Mouse (Mus musculus) embryonic facial prominence, embryonic 14.5 days (tissue): ENCODE measurements around the gene Shoc2. TPM values are rescaled to one million over a fixed set of nuclear protein-coding genes. Genes with fewer than 3 reads are reported as not detected.
A peak's percentile ranks its signal among the peaks of the same experiment; 100 is the strongest.
"Not testable (repeated sequence)": the region's sequence is repeated elsewhere in the genome, so short reads cannot be mapped to it uniquely, and the experiment has no call there.

Experiments used
- ATAC-seq: fragments of 200-750 bp; cut with Nextera tagmentation; 2 replicates; pipeline ENCODE4 v1.8.0; 2017; ENCODE audit warnings: low read depth, moderate number of reproducible peaks, moderate TSS enrichment
- DNase-seq: peaks from one replicate; pipeline ENCODE4 v3.0.0-alpha.2; 2015; ENCODE audit warnings: low spot score
- H3K27ac ChIP-seq: fragments of 300-500 bp; sonication (generic); replicated peaks from 2 replicates; pipeline ENCODE4 v1.5.1; 2014; ENCODE audit warnings: low read depth, mild to moderate bottlenecking, low read length, moderate library complexity
- H3K27me3 ChIP-seq: fragments of 300-500 bp; sonication (generic); replicated peaks from 2 replicates; pipeline ENCODE4 v1.6.1; 2014; ENCODE audit warnings: low read length; ENCODE audit not compliant: control insufficient read depth, insufficient read depth
- H3K36me3 ChIP-seq: fragments of 300-500 bp; sonication (generic); 2 replicates; pipeline ENCODE4 v1.6.1; 2014; ENCODE audit warnings: low read length, mixed read lengths; ENCODE audit not compliant: control insufficient read depth, insufficient read depth
- H3K4me1 ChIP-seq: fragments of 300-500 bp; sonication (generic); 2 replicates; pipeline ENCODE4 v1.6.1; 2014; ENCODE audit warnings: antibody characterized with exemption, low read length; ENCODE audit not compliant: control insufficient read depth, insufficient read depth
- H3K4me2 ChIP-seq: fragments of 300-500 bp; sonication (generic); 2 replicates; pipeline ENCODE4 v1.6.1; 2014; ENCODE audit warnings: low read depth, mild to moderate bottlenecking, low read length, moderate library complexity, mixed read lengths
- H3K4me3 ChIP-seq: fragments of 300-500 bp; sonication (generic); 2 replicates; pipeline ENCODE4 v1.5.1; 2014; ENCODE audit warnings: low read depth, mild to moderate bottlenecking, low read length
- H3K9ac ChIP-seq: fragments of 300-500 bp; sonication (generic); 2 replicates; pipeline ENCODE4 v1.6.1; 2014; ENCODE audit warnings: low read depth, mild to moderate bottlenecking, low read length, moderate library complexity, mixed read lengths
- H3K9me3 ChIP-seq: fragments of 300-500 bp; sonication (generic); 2 replicates; pipeline ENCODE4 v1.6.1; 2016; ENCODE audit warnings: low read length; ENCODE audit not compliant: control insufficient read depth
- WGBS: fragments of 180-500 bp; shearing (Covaris S2); extraction: QIAGEN DNeasy Blood & Tissue Kit; methylation state at CpG from one replicate; pipeline ENCODE4 v1.1.7; 2014; 5-methylcytosine and 5-hydroxymethylcytosine counted together
- polyA plus RNA-seq: library from polyadenylated mRNA; unstranded; fragments of >200 nt; fragmentation: Nextera tagmentation; extraction: Ambion mirVana; gene quantifications from 2 replicates; pipeline ENCODE4 v1.2.1, GENCODE M21; 2014

The Shoc2 gene
- polyA plus RNA-seq, 1 experiment from 2014 or later = 48.1 TPM

DNA sequence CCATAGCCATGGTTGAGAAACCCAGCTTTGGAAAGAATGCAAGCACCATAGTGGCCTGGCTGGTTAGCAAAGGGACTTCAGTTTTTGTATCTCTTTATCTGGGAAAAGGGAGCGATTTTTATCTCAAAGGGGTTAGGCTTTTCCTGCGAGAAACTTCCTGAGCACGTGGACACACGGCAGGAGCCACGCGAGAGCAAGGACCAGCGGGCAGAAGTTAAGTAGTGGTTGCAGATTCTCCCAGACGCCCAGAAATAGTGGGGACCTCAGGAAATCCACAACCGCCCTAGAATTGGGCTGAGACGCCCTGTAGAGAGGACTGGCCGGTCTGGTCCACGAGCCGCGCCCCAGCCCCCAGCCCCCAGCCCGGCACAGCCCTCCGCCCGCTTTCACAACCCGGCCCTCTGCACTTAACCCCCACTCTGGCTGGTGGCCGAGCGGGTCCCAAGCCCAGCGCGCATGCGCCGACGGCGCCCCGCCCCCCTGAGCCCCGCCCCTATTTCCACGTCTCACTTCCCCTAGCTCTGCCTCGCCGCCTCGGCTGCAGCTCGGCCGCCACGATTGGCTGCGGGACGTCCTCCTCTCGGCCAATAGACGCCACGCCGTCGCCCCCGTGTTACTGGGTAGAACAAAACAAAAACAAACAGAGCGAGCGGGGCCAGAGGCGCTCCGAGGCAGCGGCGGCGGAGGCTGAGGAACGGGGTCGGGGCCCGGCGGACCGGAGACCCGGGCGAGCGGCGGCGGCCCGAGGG lies 41.2 kb upstream of the Shoc2 start:
- Histone ChIP-seq H3K27ac (peak overlapping the region; percentile 96), H3K4me3 (peak overlapping the region; percentile 96), H3K9ac (peak overlapping the region; percentile 96), H3K4me1 (peaks cover 37% of the 10 kb centered on the region), H3K27me3 (no peaks in the 10 kb centered on the region), H3K9me3 (no peaks in the 10 kb centered on the region), H3K36me3 (0 out of 2 replicates have a peak, but pooled peaks cover under 1% of the 10 kb centered on the region), H3K4me2 (peak overlapping the region; percentile 71)
- ATAC-seq (peak; percentile 98), DNase-seq (peak; percentile 99)
- under 1% methylated on average over 25 of the region's 61 CpGs for WGBS

DNA sequence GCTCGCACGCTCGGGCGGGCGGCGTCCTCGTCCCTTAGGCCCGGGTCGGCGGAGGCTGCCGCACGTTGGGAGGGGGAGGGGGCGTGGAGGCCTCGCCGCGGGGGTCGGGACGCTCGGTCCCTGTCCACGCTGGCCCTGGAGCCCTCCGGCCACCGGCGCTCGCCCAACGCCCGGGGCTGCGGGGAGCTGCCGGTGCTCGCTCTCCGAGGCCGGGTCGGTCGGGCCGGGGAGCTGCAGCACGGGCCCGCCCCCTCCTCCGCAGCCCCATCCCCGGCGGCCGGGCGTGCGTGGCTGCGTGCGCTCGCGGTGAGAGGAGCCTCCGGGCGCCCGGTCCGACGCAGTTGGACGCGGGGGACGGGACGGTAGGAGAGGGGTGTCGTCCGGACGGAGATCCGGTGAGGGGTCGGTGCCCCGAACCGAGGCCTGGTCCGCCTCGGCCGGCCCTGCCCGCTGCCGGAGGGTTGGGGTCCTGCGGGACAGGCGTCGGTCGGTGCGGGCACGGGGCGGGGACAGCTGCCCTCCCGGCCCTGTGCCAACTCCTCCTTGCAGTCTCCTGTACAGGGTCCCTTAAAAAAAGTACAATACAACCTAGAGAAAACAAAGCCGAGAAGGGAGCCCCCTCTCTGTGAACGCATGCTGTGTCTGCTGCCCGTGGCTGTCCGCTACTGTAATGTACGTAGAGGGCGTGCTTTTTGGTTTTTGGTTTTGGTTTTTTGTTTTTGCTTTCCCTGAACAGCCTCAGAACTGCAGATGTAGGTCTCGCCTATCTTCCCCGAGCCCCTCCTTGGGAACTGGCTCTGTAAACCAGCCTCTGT lies 40.4 kb upstream of the Shoc2 start:
- ATAC-seq (peak; percentile 66), DNase-seq (peak; percentile 86)
- peak overlapping the region; percentile 96 for H3K4me3 ChIP-seq
- no peaks in the 10 kb centered on the region for H3K27me3 ChIP-seq
- under 1% methylated on average over 24 of the region's 83 CpGs for WGBS
- peak overlapping the region; percentile 96 for H3K9ac ChIP-seq
- H3K9me3 ChIP-seq = no peaks in the 10 kb centered on the region
- H3K4me2 ChIP-seq = peak overlapping the region; percentile 71
- H3K27ac ChIP-seq = peak overlapping the region; percentile 96
- H3K36me3 ChIP-seq = 0 out of 2 replicates have a peak, but pooled peaks cover 4% of the 10 kb centered on the region
- H3K4me1 ChIP-seq = peaks cover 33% of the 10 kb centered on the region

DNA sequence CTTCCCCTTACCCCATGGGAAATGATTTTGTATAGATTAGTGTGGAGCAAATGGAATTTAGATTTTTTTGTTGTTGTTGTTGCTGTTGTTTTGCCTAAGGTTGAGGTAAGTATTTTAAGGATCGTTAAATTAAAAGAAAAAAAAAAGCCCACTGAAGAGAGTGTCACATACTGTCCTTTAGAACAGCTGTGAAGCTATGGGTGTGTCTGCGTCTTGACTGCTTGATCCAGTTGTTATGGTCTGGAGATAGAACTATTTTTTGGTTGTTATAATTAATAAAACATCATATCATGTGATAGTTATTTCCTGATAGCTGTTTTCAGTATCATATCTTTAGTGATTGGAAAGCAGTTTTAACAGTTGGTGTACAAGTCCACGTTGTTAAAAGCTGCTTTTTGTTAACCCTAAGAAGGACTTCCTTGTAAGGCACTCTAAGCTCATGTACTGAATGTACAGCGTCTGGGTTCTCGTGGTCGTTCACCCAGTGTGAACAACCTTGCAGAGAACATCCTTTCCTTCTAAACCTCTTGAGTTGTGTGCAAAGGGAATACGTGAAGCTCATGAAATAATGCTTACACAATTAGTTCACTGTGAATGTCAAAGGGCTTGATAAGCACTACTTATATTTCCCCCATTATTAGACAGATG lies 39.1 kb upstream of the Shoc2 start:
- Histone ChIP-seq H3K36me3 (peaks cover 14% of the 10 kb centered on the region), H3K9ac (peak overlapping the region; percentile 96), H3K27me3 (no peaks in the 10 kb centered on the region), H3K9me3 (0 out of 2 replicates have a peak, but pooled peaks cover 4% of the 10 kb centered on the region), H3K4me1 (peaks cover 23% of the 10 kb centered on the region), H3K27ac (peak overlapping the region; percentile 96; the same call in 1 of the 2 replicates), H3K4me2 (peak overlapping the region; percentile 71), H3K4me3 (peak overlapping the region; percentile 96)
- DNase-seq = no peak
- ATAC-seq = no peak
- WGBS = 56% methylated on average over 7 of the region's 7 CpGs

DNA sequence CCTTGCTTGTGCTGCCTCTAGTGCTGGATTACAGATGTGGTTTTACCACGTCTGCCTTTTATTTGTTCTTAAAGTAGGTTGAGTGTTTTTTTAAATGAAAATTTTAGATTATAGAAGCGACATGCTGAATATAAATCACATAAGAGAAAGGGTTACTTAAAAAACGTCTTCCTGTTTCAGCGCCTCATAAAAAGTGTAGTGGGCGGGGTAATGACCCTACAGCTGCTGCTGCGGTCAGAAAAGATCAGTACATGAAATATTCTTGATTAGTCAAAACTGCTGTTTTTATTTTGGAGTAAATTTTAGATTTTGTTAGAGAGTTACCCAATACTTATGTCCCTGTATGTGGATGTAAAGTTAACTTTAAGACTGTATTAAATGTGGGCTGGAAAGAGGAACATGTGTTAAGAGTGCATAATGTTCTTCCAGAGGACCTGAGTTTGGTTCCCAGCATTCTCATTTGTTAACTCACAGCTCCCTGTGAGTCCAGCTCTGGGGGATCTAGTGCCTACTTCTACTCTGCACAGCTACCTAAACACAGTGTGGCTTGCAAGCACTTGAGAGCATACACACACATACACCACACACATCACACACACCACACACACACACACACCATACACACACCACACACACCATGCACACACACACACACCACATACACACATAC lies 37.9 kb upstream of the Shoc2 start:
- 54% methylated on average over 6 of the region's 6 CpGs for WGBS
- H3K4me3 ChIP-seq = peak overlapping the region; percentile 96; the same call in 1 of the 2 replicates
- H3K4me2 ChIP-seq = peak overlapping the region; percentile 71
- DNase-seq = no peak
- H3K9ac ChIP-seq = no peak overlapping the region
- peaks cover 9% of the 10 kb centered on the region; the same call in 1 of the 2 replicates for H3K9me3 ChIP-seq
- ATAC-seq = no peak
- H3K27ac ChIP-seq = no peak overlapping the region
- H3K4me1 ChIP-seq = peaks cover 21% of the 10 kb centered on the region
- H3K36me3 ChIP-seq = peaks cover 26% of the 10 kb centered on the region
- H3K27me3 ChIP-seq = no peaks in the 10 kb centered on the region

DNA sequence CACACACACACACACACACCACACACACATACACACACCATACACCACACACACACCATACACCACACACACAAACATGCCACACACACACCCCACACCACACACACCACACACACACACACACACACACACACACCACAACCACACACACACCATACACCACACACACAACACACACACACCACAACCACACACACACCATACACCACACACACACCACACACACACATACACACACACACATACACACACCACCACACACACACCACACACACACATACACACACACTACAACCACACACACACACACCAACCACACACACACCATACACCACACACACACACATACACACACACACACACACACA lies 37.4 kb upstream of the Shoc2 start:
- not testable (repeated sequence) for H3K27ac ChIP-seq, DNase-seq, H3K9me3 ChIP-seq, H3K9ac ChIP-seq, H3K27me3 ChIP-seq, H3K4me3 ChIP-seq, H3K4me2 ChIP-seq, ATAC-seq
- peaks cover 29% of the 10 kb centered on the region for H3K36me3 ChIP-seq
- H3K4me1 ChIP-seq = peaks cover 20% of the 10 kb centered on the region

DNA sequence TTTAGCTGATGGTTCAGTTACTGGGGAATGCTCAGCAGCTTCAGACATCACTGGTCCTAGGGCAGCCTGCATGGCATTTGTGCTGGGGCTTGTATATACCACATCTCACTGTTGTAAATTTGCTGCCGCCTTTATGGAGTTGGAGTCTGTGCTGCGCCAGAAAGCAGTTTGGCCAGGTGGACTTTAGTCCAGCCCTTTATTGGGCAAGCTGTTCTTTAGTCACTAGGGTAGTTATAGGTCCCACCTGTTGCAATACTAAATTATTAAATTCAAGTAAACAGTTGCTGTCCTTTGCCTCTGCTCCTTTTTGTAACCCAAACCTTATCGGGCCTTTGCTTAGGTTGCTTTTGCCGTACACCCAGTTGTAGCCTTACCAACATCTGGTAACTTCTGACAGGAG lies 29.2 kb upstream of the Shoc2 start:
- DNase-seq = no peak
- 95% methylated on average over 4 of the region's 4 CpGs for WGBS

DNA sequence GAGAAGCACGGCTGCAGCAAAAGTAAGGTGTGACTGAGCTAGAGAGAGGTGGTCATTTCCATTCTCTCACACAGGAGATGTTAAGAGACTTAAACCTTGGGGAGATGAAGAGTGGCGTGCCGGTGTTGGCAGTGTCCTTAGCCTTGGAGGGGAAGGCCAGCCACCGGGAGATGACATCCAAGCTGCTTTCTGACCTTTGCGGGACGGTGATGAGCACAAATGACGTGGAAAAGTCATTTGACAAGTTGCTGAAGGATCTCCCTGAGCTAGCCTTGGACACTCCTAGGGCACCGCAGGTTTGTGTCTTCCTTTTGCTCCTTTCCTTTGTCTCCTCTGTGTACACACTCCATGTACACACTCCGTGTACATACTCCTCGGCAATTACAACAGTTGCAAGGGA lies 24.6 kb upstream of the Shoc2 start:
- no peak for ATAC-seq

More for the DNA sequence above, 29.2 kb upstream of the Shoc2 start:
- H3K9me3 ChIP-seq = peaks cover 5% of the 10 kb centered on the region; the same call in 1 of the 2 replicates
- H3K4me2 ChIP-seq = no peak overlapping the region
- H3K27me3 ChIP-seq = no peaks in the 10 kb centered on the region
- no peaks in the 10 kb centered on the region for H3K4me1 ChIP-seq
- no peak for ATAC-seq
- H3K36me3 ChIP-seq = peaks cover 94% of the 10 kb centered on the region
- no peak overlapping the region for H3K27ac ChIP-seq
- H3K4me3 ChIP-seq = no peak overlapping the region
- H3K9ac ChIP-seq = no peak overlapping the region

DNA sequence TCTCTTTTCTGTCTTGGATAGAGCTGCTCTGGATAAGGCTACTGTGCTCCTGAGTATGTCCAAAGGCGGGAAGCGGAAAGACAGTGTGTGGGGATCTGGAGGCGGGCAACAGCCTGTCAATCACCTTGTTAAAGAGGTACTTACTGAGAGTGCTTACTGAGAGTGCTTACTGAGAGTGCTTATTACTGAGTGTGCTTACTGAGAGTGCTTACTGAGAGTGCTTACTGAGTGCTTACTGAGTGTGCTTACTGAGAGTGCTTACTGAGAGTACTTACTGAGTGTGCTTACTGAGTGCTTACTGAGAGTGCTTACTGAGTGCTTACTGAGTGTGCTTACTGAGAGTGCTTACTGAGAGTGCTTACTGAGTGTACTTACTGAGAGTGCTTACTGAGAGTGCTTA lies 22.1 kb upstream of the Shoc2 start:
- not testable (repeated sequence) for H3K4me2 ChIP-seq, DNase-seq, H3K4me1 ChIP-seq, H3K4me3 ChIP-seq, H3K9me3 ChIP-seq, H3K27ac ChIP-seq, ATAC-seq, H3K9ac ChIP-seq, H3K27me3 ChIP-seq
- peaks cover 83% of the 10 kb centered on the region for H3K36me3 ChIP-seq
- WGBS = 90% methylated on average over 3 of the region's 3 CpGs

More for the DNA sequence above, 24.6 kb upstream of the Shoc2 start:
- H3K4me1 ChIP-seq = no peaks in the 10 kb centered on the region
- no peaks in the 10 kb centered on the region; the same call in 1 of the 2 replicates for H3K9me3 ChIP-seq
- no peaks in the 10 kb centered on the region for H3K27me3 ChIP-seq
- H3K9ac ChIP-seq = no peak overlapping the region
- H3K36me3 ChIP-seq = peaks cover 89% of the 10 kb centered on the region
- no peak for DNase-seq
- no peak overlapping the region for H3K4me3 ChIP-seq
- WGBS = 89% methylated on average over 8 of the region's 10 CpGs
- no peak overlapping the region for H3K27ac ChIP-seq
- H3K4me2 ChIP-seq = no peak overlapping the region
